Mouse (Mus musculus) bone marrow, adult 2 months (tissue): Measurements from ENCODE around the gene Rasl11a.

Source experiments
- CTCF ChIP-seq: fragments of 200-500 bp; IDR thresholded peaks from 2 replicates; pipeline ENCODE4 v1.5.1; 2011; ENCODE audit warnings: low read length, control low read depth; ENCODE audit not compliant: control insufficient read depth, insufficient read depth
- POLR2A ChIP-seq: fragments of 200-500 bp; IDR thresholded peaks from 2 replicates; pipeline ENCODE4 v1.6.1; 2011; ENCODE audit warnings: low read depth, mild to moderate bottlenecking, control low read depth, low read length, borderline replicate concordance; ENCODE audit not compliant: control insufficient read depth

DNA sequence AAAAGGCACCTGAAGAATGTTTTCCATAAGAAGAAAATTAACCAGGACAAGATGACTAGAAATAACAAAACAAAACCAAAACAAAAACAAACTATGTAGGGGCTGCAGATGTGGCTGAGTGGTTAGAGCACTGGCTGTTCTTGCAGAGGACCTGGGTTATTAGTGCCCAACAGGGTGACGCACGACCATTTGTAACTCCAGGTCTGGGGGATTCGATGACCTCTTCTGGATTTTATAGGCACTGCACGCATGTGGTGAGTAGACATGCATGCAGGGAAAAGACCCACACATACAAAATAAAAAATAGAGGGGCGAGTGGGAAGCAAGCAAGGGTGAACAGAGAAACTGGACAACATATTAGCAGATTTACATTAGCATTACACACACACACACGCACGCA lies 38.2 kb downstream of the Rasl11a start:
- TF ChIP-seq POLR2A (no peak), CTCF (no peak)
